Mouse (Mus musculus) cerebellum, adult 9-11 months (tissue): Measurements from ENCODE around the gene Cd96.
"Not testable (repeated sequence)": the region's sequence is repeated elsewhere in the genome, so short reads cannot be mapped to it uniquely, and the experiment has no call there.

ENCODE experiments used
- DNase-seq: peaks from one replicate; pipeline ENCODE4 v3.0.0; 2022

Cd96 gene

GRCm38 (mm10) chr16:46120020-46120419, at the start of gene Cd96:
TSS of gene Cd96 (minus strand) at chr16:46120251.
- no peak for DNase-seq

- DNase-seq: no peak
These were observed 46.9 kb upstream of the Cd96 start for GRCm38 (mm10) chr16:46166971-46167370.

GRCm38 (mm10) chr16:46165305-46165704, 45.3 kb upstream of the Cd96 start:
- no peak for DNase-seq

- DNase-seq: not testable (repeated sequence)
These were observed 34.8 kb upstream of the Cd96 start, which contains the start of gene Gm4737 for GRCm38 (mm10) chr16:46154832-46155231. TSS of gene Gm4737 (minus strand) at chr16:46155077.

GRCm38 (mm10) chr16:46151141-46151540, 31.1 kb upstream of the Cd96 start:
- DNase-seq: no peak

- no peak for DNase-seq
These were observed 28.8 kb upstream of the Cd96 start for GRCm38 (mm10) chr16:46148661-46149341.

- DNase-seq: no peak
These were observed 26.9 kb upstream of the Cd96 start for GRCm38 (mm10) chr16:46146962-46147361.

GRCm38 (mm10) chr16:46122238-46122637, 2.2 kb upstream of the Cd96 start:
- DNase-seq: no peak

GRCm38 (mm10) chr16:46121420-46121819, 1.4 kb upstream of the Cd96 start:
- no peak for DNase-seq

GRCm38 (mm10) chr16:46120607-46121006, 556 bp upstream of the Cd96 start:
- no peak for DNase-seq

GRCm38 (mm10) chr16:46117645-46118044, 2.4 kb downstream of the Cd96 start:
- no peak for DNase-seq

- DNase-seq: no peak
These were observed 5.3 kb downstream of the Cd96 start for GRCm38 (mm10) chr16:46114727-46115126.

GRCm38 (mm10) chr16:46109536-46109935, 10.5 kb downstream of the Cd96 start:
- DNase-seq: no peak

- DNase-seq: no peak
These were observed 12.6 kb downstream of the Cd96 start for GRCm38 (mm10) chr16:46107431-46107830.

GRCm38 (mm10) chr16:46104491-46104890, 15.6 kb downstream of the Cd96 start:
- no peak for DNase-seq

- no peak for DNase-seq
These were observed 18.3 kb downstream of the Cd96 start for GRCm38 (mm10) chr16:46101748-46102147.

GRCm38 (mm10) chr16:46100286-46100685, 19.8 kb downstream of the Cd96 start:
- DNase-seq: no peak

GRCm38 (mm10) chr16:46097421-46097820, 22.6 kb downstream of the Cd96 start:
- DNase-seq: no peak

GRCm38 (mm10) chr16:46094478-46094877, 25.6 kb downstream of the Cd96 start:
- DNase-seq: peak; percentile 9

GRCm38 (mm10) chr16:46092935-46093334, 27.1 kb downstream of the Cd96 start:
- DNase-seq: no peak

GRCm38 (mm10) chr16:46086874-46087473, 33.1 kb downstream of the Cd96 start:
- DNase-seq: no peak

GRCm38 (mm10) chr16:46068000-46068399, 52.1 kb downstream of the Cd96 start:
- no peak for DNase-seq

GRCm38 (mm10) chr16:46063278-46063677, 56.8 kb downstream of the Cd96 start:
- DNase-seq: no peak

- DNase-seq: no peak
These were observed 73.1 kb downstream of the Cd96 start for GRCm38 (mm10) chr16:46046906-46047305.

- DNase-seq: no peak
These were observed 83.8 kb downstream of the Cd96 start for GRCm38 (mm10) chr16:46036261-46036660.
